Mouse (Mus musculus) stomach, embryonic 15.5 days (tissue): ENCODE data around the gene Cep89. TPM values are rescaled to one million over a fixed set of nuclear protein-coding genes. Genes with fewer than 3 reads are reported as not detected.

Experiments
- ATAC-seq: fragments of 200-750 bp; cut with Nextera tagmentation; 2 replicates; pipeline ENCODE4 v1.8.0; 2017; ENCODE audit warnings: low read depth, moderate number of reproducible peaks, moderate TSS enrichment; ENCODE audit not compliant: insufficient read depth, low FRiP score
- H3K27ac ChIP-seq: fragments of 300-500 bp; sonication (generic); 2 replicates; pipeline ENCODE4 v1.5.1; 2015; ENCODE audit warnings: mild to moderate bottlenecking, inconsistent platforms
- H3K27me3 ChIP-seq: fragments of 300-500 bp; sonication (generic); replicated peaks from 2 replicates; pipeline ENCODE4 v1.6.1; 2015; ENCODE audit warnings: inconsistent platforms
- H3K36me3 ChIP-seq: fragments of 300-500 bp; sonication (generic); 2 replicates; pipeline ENCODE4 v1.6.1; 2015; ENCODE audit warnings: inconsistent platforms
- H3K4me1 ChIP-seq: fragments of 300-500 bp; sonication (generic); 2 replicates; pipeline ENCODE4 v1.6.1; 2015; ENCODE audit warnings: inconsistent platforms
- H3K4me2 ChIP-seq: fragments of 300-500 bp; sonication (generic); 2 replicates; pipeline ENCODE4 v1.6.1; 2015; ENCODE audit warnings: mild to moderate bottlenecking, inconsistent platforms
- H3K4me3 ChIP-seq: fragments of 300-500 bp; sonication (generic); replicated peaks from 2 replicates; pipeline ENCODE4 v1.5.1; 2015; ENCODE audit warnings: inconsistent platforms
- H3K9ac ChIP-seq: fragments of 300-500 bp; sonication (generic); 2 replicates; pipeline ENCODE4 v1.6.1; 2015; ENCODE audit warnings: inconsistent platforms
- H3K9me3 ChIP-seq: fragments of 300-500 bp; sonication (generic); 2 replicates; pipeline ENCODE4 v1.6.1; 2016; ENCODE audit warnings: inconsistent platforms
- WGBS: fragments of 180-500 bp; shearing (Covaris S2); methylation state at CpG from one replicate; pipeline ENCODE4 v1.1.7; 2015; 5-methylcytosine and 5-hydroxymethylcytosine counted together
- polyA plus RNA-seq: library from polyadenylated mRNA; unstranded; fragments of >200 nt; fragmentation: Nextera tagmentation; extraction: Ambion mirVana; gene quantifications from 2 replicates; pipeline ENCODE4 v1.2.1, GENCODE M21; 2015

Gene Cep89
- polyA plus RNA-seq, 1 experiment from 2014 or later = 45.4 TPM

DNA sequence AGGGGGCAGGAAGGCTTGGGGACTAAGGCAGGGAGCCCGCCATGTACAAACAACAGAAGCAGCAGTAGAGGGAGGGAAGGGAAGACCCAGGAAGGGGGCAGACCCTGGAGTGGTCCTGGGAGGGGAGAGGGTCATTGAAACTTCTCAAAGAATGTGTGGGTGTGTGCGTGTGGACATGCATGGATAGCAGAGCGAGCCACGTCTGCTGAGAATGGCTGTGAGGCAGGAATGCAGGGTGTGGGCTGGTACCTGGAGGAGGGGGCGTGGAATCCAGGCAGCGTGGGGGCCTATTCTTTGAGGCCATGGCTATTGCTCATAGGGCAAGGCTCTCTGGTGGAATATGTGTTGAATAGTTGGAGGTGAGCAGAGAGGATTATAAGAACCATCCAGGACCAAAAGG is 8.1 kb upstream of the Cep89 start:
- H3K27me3 ChIP-seq = no peaks in the 10 kb centered on the region
- H3K4me1 ChIP-seq = no peaks in the 10 kb centered on the region
- WGBS = 49% methylated on average over 6 of the region's 6 CpGs
- H3K4me3 ChIP-seq = no peak overlapping the region
- no peak overlapping the region for H3K4me2 ChIP-seq
- ATAC-seq = no peak
- H3K27ac ChIP-seq = no peak overlapping the region
- no peak overlapping the region for H3K9ac ChIP-seq
- no peaks in the 10 kb centered on the region for H3K36me3 ChIP-seq
- H3K9me3 ChIP-seq = no peaks in the 10 kb centered on the region

DNA sequence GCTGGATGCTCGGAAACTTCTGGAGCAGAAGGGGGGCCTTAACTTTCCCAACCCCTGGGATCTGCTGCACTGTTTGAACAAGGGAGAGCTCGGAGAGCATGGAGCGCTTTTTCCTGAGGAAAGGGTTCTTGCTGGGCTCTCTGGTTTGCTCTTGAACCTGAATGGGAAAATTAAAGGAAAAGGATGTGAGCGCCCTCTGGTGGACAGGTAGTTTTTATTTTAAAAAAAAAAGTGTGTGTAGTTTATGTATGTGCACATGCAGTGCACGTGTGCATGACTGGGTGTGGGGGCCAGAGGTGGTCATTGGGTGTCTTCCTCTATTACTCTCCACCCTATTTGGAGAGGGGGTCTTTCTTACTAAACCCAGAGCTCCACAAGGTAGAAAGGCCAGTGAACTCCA is 3.9 kb upstream of the Cep89 start:
- 56% methylated on average over 5 of the region's 5 CpGs for WGBS
- Histone ChIP-seq H3K4me3 (no peak overlapping the region), H3K27ac (no peak overlapping the region), H3K36me3 (no peaks in the 10 kb centered on the region), H3K9ac (no peak overlapping the region), H3K4me1 (peaks cover 14% of the 10 kb centered on the region), H3K9me3 (no peaks in the 10 kb centered on the region), H3K4me2 (no peak overlapping the region), H3K27me3 (no peaks in the 10 kb centered on the region)
- no peak for ATAC-seq

DNA sequence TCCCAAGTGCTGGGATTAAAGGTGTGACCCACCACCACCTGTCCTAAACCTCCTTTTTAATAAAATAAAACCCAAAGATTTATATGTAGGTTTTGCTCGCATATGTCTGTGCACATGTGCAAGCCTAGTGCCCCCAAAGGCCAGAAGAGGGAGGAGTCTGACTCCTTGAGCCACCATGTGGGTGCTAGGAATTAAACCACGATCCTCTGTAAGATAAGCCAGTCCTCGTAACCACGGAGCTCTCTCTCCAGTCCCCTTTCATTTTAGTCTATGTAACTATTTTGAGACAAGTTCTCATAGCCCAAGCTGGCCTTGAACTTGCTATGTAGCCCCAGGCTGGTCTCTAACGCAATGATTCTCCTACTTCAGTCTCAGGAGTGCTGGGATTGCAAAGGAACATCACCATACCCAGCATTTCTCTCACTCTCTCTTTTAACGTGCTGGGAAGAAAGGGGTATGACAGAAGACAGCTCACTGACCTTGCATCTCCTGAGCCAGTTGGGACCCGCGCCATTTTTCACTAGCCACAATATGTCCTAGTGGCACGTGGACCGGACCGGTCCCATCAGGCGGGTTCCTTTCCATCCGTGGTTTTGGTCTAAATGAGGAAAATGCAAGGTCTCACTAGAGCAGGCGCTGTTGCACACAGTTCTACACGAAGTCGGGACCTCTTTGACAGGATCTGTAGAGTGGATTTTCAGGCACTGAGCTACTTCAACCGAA is 940 bp upstream of the Cep89 start:
- peak overlapping the region; percentile 85 for H3K4me2 ChIP-seq
- no peaks in the 10 kb centered on the region; the same call in 1 of the 2 replicates for H3K36me3 ChIP-seq
- H3K27me3 ChIP-seq = no peaks in the 10 kb centered on the region
- WGBS = 11% methylated on average over 17 of the region's 17 CpGs
- peak overlapping the region; percentile 12; the same call in 1 of the 2 replicates for H3K27ac ChIP-seq
- peak; percentile 12; the same call in 1 of the 2 replicates for ATAC-seq
- H3K4me1 ChIP-seq = peaks cover 16% of the 10 kb centered on the region
- peak overlapping the region; percentile 69; the same call in 1 of the 2 replicates for H3K9ac ChIP-seq
- no peaks in the 10 kb centered on the region for H3K9me3 ChIP-seq
- peak overlapping the region; percentile 71 for H3K4me3 ChIP-seq

DNA sequence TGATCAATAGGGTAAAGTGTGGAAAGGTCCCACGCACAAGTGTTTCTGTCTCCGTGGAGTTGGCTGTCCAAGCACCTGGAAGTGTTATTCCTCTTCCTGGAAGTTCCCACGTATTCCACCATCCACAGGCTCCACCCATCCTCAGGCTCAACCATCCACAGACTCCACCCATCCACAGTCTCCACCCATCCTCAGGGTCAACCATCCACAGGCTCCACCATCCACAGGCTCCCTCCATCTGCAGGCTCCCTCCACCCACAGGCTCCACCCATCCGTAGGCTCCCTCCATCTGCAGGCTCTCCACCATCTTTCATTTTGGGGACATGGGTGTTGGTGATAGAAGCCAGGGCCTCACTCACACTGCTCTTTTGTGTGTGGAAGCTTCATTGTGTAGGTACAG is 4.3 kb downstream of the Cep89 start:
- Histone ChIP-seq H3K4me2 (no peak overlapping the region), H3K4me1 (peaks cover 10% of the 10 kb centered on the region), H3K27me3 (no peaks in the 10 kb centered on the region), H3K27ac (no peak overlapping the region), H3K4me3 (no peak overlapping the region), H3K9me3 (no peaks in the 10 kb centered on the region), H3K9ac (no peak overlapping the region), H3K36me3 (peaks cover 36% of the 10 kb centered on the region)
- 83% methylated on average over 4 of the region's 4 CpGs for WGBS
- no peak for ATAC-seq

DNA sequence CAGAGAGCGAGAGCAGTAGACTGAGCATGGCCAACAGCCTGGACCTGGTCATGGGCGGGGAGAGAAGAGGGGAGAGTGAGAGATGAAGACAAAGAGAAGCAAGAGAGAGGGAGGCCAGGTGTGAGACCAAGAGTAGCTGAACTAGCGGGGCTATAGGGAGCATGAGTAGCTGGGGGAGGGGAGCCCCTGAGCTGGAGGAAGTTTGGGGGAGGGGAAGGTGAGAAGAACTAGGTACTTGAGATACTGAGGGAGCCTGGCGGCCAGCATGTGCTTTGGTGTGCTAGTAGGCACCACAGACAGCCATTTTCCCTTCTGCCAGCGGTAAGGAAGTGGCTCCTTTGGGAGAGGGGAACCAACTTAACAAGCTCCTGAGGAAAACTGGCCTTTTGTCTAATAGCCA is 18.4 kb downstream of the Cep89 start:
- Histone ChIP-seq H3K9me3 (no peaks in the 10 kb centered on the region), H3K27ac (no peak overlapping the region), H3K4me3 (no peak overlapping the region), H3K4me1 (peaks cover 7% of the 10 kb centered on the region; the same call in 1 of the 2 replicates), H3K36me3 (peaks cover 21% of the 10 kb centered on the region), H3K27me3 (no peaks in the 10 kb centered on the region), H3K4me2 (no peak overlapping the region), H3K9ac (no peak overlapping the region)
- 73% methylated on average over 5 of the region's 5 CpGs for WGBS
- no peak for ATAC-seq

DNA sequence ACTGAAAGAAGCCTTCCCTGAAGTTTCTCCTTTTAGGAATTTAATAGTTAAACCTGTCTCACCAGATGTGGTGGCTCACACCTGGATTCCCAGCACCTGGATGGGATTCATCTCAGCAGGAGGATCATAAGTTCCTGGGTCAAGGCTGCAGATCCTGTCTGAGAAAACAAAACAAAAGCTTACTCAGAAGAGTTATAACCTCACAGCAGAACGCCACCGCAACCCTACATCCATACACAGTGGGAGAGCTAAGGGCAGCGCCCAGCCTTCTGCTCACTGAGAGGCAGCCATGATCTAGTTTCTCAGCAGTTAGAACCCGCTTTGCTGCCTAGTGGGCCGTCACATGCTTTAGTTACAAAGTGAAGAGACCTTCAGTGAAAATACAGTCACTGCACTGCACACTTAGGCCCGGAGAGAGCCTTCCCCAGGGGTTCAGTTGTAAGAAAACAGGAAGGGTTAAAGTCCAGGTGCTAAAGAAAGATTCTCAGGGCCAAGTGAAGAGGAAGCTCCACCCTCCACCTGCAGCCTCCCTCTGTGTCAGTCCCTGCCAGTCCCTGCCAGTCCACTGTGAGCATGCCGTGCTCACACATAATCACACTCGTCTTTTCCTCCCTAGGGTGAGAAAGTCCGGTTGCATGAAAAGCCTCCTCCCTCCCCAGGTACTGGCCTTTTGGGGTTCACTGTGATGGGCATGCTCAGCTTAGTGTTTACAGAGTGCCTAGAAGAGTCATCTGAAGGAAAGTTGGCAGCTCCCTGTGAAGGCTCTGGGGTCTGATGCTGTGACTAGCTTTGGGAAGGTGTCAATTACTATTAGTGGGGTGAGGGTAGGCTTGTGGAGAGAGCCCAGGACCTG is 19.2 kb downstream of the Cep89 start:
- no peaks in the 10 kb centered on the region for H3K9me3 ChIP-seq
- 67% methylated on average over 9 of the region's 9 CpGs for WGBS
- H3K9ac ChIP-seq = no peak overlapping the region
- H3K4me1 ChIP-seq = peaks cover 7% of the 10 kb centered on the region; the same call in 1 of the 2 replicates
- H3K4me3 ChIP-seq = no peak overlapping the region
- no peaks in the 10 kb centered on the region for H3K27me3 ChIP-seq
- peaks cover 16% of the 10 kb centered on the region for H3K36me3 ChIP-seq
- H3K4me2 ChIP-seq = no peak overlapping the region
- peak overlapping the region; percentile 19; the same call in 1 of the 2 replicates for H3K27ac ChIP-seq
- peak; percentile 54; the same call in 1 of the 2 replicates for ATAC-seq

DNA sequence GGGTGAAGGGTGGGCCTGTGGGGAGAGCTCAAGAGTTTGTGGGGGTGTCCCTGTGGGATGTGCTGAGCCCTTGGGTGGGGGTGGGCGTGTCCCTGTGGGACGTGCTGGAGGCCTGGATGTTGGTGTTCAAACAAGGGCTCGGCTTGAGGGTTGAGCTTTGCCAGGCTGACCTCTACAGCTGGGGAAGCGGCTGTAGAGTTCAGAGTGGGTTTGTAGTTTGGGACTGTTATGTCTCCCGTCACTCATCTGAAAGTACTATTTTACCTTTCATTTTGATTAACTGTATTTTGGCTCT is 19.8 kb downstream of the Cep89 start:
- WGBS = 80% methylated on average over 5 of the region's 5 CpGs
- H3K4me2 ChIP-seq = no peak overlapping the region
- 0 out of 2 replicates have a peak, but pooled peaks have one; percentile 54 for ATAC-seq
- peaks cover 21% of the 10 kb centered on the region for H3K36me3 ChIP-seq
- H3K27me3 ChIP-seq = no peaks in the 10 kb centered on the region
- no peaks in the 10 kb centered on the region for H3K9me3 ChIP-seq
- no peak overlapping the region for H3K4me3 ChIP-seq
- H3K4me1 ChIP-seq = peaks cover 7% of the 10 kb centered on the region; the same call in 1 of the 2 replicates
- H3K27ac ChIP-seq = no peak overlapping the region
- H3K9ac ChIP-seq = no peak overlapping the region

DNA sequence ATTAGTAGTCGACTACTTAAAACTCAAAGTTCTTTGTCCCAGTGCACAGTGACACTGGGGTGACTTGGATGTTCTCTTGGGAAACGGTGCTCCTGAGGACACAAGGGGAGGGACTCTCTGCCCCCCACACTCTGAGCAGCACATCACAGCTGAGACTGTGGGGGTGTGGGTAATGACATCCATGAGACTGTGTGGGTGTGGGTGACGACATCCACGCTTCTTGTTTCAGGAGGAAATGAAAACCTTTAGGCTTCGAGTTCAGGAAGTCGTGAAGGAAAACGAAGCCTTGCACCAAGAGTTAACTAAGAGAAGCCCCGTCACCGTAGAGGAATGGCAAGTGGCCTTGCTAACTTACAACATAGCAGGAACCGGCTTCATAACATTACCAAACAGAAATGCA is 26.2 kb downstream of the Cep89 start:
- no peaks in the 10 kb centered on the region for H3K4me1 ChIP-seq
- peaks cover 37% of the 10 kb centered on the region for H3K36me3 ChIP-seq
- no peaks in the 10 kb centered on the region for H3K27me3 ChIP-seq
- no peak overlapping the region for H3K27ac ChIP-seq
- H3K9me3 ChIP-seq = no peaks in the 10 kb centered on the region
- no peak overlapping the region for H3K4me3 ChIP-seq
- no peak for ATAC-seq
- H3K9ac ChIP-seq = no peak overlapping the region
- 89% methylated on average over 10 of the region's 10 CpGs for WGBS
- no peak overlapping the region for H3K4me2 ChIP-seq

DNA sequence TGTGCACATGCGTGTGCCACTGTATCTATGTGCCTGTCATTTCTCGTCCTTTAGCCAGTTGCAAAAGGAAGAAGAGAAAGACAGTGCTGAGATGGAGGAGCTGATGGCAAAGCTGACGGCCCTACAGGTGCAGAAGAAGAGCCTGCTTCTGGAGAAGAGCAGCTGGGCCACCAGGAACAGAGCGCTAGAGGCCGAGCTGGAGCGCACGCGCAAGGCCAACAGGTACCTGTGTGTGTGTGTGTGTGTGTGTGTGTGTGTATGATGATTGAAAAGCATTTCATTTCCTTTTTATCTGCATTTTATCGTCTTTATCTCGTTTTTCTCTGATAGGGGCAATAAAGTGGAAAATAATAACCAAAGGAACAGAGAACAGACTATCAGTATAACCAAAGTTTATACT is 31.3 kb downstream of the Cep89 start:
- Histone ChIP-seq H3K9ac (no peak overlapping the region), H3K9me3 (no peaks in the 10 kb centered on the region), H3K4me1 (no peaks in the 10 kb centered on the region), H3K27me3 (no peaks in the 10 kb centered on the region), H3K27ac (no peak overlapping the region), H3K4me2 (no peak overlapping the region), H3K36me3 (peaks cover 52% of the 10 kb centered on the region), H3K4me3 (no peak overlapping the region)
- 86% methylated on average over 10 of the region's 10 CpGs for WGBS
- ATAC-seq = no peak

DNA sequence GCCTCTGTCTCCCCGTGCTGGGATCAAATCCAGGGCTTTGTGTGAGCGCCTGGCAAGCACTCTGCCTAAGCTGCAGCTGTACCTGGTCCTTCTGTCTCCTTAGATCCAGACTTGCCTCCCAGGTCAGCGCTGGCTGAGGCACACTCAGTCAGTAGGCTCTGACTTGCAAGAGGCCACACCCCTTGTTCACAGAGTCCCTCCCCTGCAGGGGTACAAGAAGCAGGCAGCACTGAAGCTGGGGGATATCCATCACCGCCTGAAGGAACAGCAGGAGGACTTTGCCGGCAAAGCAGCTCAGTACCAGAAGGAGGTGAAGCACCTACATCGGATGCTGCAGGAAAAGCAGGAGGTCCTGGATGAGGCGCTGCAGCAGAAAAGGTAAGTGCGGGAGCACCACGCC is 38.4 kb downstream of the Cep89 start:
- Histone ChIP-seq H3K4me2 (no peak overlapping the region), H3K27me3 (no peaks in the 10 kb centered on the region), H3K4me1 (no peaks in the 10 kb centered on the region), H3K36me3 (peaks cover 40% of the 10 kb centered on the region), H3K4me3 (no peak overlapping the region), H3K9me3 (no peaks in the 10 kb centered on the region), H3K27ac (no peak overlapping the region), H3K9ac (no peak overlapping the region)
- 76% methylated on average over 9 of the region's 9 CpGs for WGBS
- ATAC-seq = no peak

DNA sequence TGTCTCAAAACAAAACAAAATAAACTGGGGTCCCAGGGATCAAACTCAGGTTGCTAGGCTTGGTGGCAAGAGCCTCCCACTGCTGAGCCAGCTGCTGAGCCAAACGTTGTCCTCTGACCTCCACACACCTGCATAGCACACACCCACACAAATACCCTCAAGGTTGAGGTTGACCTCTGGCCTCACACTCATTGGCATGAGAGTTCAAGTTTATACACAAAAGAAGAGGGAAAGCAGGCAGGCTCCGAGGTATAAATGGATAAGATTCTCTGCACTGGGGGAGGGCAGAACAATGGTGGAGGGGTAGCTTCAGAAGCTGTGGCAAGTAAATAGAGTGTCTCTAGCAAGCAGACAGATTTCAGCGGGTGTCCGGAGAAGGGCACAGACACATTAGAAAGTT is 50.7 kb downstream of the Cep89 start:
- Histone ChIP-seq H3K27ac (no peak overlapping the region), H3K4me3 (no peak overlapping the region), H3K36me3 (no peaks in the 10 kb centered on the region), H3K27me3 (no peaks in the 10 kb centered on the region), H3K9ac (no peak overlapping the region), H3K4me2 (no peak overlapping the region), H3K4me1 (0 out of 2 replicates have a peak, but pooled peaks cover 6% of the 10 kb centered on the region), H3K9me3 (no peaks in the 10 kb centered on the region)
- ATAC-seq = no peak
- WGBS = 30% methylated on average over 4 of the region's 4 CpGs
